Mouse (Mus musculus) gastrocnemius, adult 2 months (tissue): ENCODE measurements around the gene Grb10. TPM values are rescaled to one million over a fixed set of nuclear protein-coding genes. Genes with fewer than 3 reads are reported as not detected.

Experiments used
- DNase-seq: peaks from one replicate; pipeline ENCODE4 v3.0.0; 2022
- H3K27ac ChIP-seq: fragments of 200-600 bp; 2 replicates; pipeline ENCODE4 v1.8.1; 2022; ENCODE audit warnings: mild to moderate bottlenecking
- H3K4me3 ChIP-seq: fragments of 200-600 bp; 2 replicates; pipeline ENCODE4 v1.8.1; 2022; ENCODE audit warnings: mild to moderate bottlenecking, moderate library complexity
- CTCF ChIP-seq: fragments of 200-600 bp; IDR thresholded peaks from 2 replicates; pipeline ENCODE4 v1.8.1; 2022; ENCODE audit warnings: antibody characterized with exemption, mild to moderate bottlenecking, moderate library complexity
- intact Hi-C: fragments of 180-260 bp; cut with DNase I; formaldehyde crosslinking; loops from one replicate; pipeline ENCODE4 v1.15.1; 2025
- total RNA-seq, 2 experiments: library from RNA; stranded (reverse); gene quantifications; 2 replicates each; pipeline ENCODE4 v1.2.3; 2021

Gene Grb10
- total RNA-seq, 2 experiments from 2014 or later, result 27.9 to 59.3 TPM

- H3K27ac ChIP-seq, result no peak within 1 kb of the TSS
Observed at GRCm38 (mm10) chr11:11897645-11898357, 140.7 kb downstream of the Grb10 start, which contains the start of gene Ddc. Ddc (minus strand) TSS chr11:11898144.

GRCm38 (mm10) chr11:11895479-11895878 lies 143.0 kb downstream of the Grb10 start:
- no peak for DNase-seq
- intact Hi-C loops, result loop anchor here (2.0 kb wide), 1 partner anchor 69 kb away; no protein-coding TSS in a partner anchor
- Histone ChIP-seq H3K4me3 (no peak overlapping the region), H3K27ac (no peak overlapping the region)
- TF ChIP-seq CTCF, result no peak

More at GRCm38 (mm10) chr11:11897645-11898357, 140.7 kb downstream of the Grb10 start, which contains the start of gene Ddc:
- intact Hi-C loops, result no loop called here
- TF ChIP-seq CTCF, result no peak
- no peak for DNase-seq
- no peak within 1 kb of the TSS for H3K4me3 ChIP-seq

GRCm38 (mm10) chr11:11893769-11894168 lies 144.7 kb downstream of the Grb10 start:
- no peak for TF ChIP-seq CTCF
- DNase-seq, result no peak
- peak overlapping the region; percentile 15 for H3K4me3 ChIP-seq
- intact Hi-C loops, result loop anchor here (2.0 kb wide), 3 partner anchors 37 to 77 kb away; no protein-coding TSS in a partner anchor
- peak overlapping the region; percentile 87 for H3K27ac ChIP-seq

GRCm38 (mm10) chr11:11892993-11893602 lies 145.4 kb downstream of the Grb10 start:
- peak; percentile 44 for TF ChIP-seq CTCF
- Histone ChIP-seq H3K4me3 (peak overlapping the region; percentile 38), H3K27ac (peak overlapping the region; percentile 87)
- intact Hi-C loops, result loop anchor here (2.0 kb wide), 2 partner anchors 36 to 78 kb away; no protein-coding TSS in a partner anchor
- peak; percentile 47 for DNase-seq

GRCm38 (mm10) chr11:11891832-11892231 lies 146.7 kb downstream of the Grb10 start:
- no peak for TF ChIP-seq CTCF
- intact Hi-C loops, result loop anchor here (2.0 kb wide), 2 partner anchors 35 to 79 kb away; no protein-coding TSS in a partner anchor
- DNase-seq, result no peak
- H3K4me3 ChIP-seq, result no peak overlapping the region
- H3K27ac ChIP-seq, result no peak overlapping the region

- Histone ChIP-seq H3K27ac (no peak overlapping the region), H3K4me3 (no peak overlapping the region)
- TF ChIP-seq CTCF, result no peak
- DNase-seq, result no peak
- intact Hi-C loops, result no loop called here
Observed at GRCm38 (mm10) chr11:11890139-11890741, 148.2 kb downstream of the Grb10 start.

- Histone ChIP-seq H3K27ac (0 out of 2 replicates have a peak overlapping the region, but pooled peaks have one; percentile 13), H3K4me3 (no peak overlapping the region)
- no peak for TF ChIP-seq CTCF
Observed at GRCm38 (mm10) chr11:11888727-11889126, 149.8 kb downstream of the Grb10 start.

GRCm38 (mm10) chr11:11888051-11888450 lies 150.4 kb downstream of the Grb10 start:
- intact Hi-C loops, result no loop called here
- TF ChIP-seq CTCF, result no peak
- Histone ChIP-seq H3K4me3 (no peak overlapping the region), H3K27ac (no peak overlapping the region)
- no peak for DNase-seq

More at GRCm38 (mm10) chr11:11888727-11889126, 149.8 kb downstream of the Grb10 start:
- DNase-seq, result no peak
- intact Hi-C loops, result no loop called here

- DNase-seq, result no peak
- TF ChIP-seq CTCF, result no peak
- intact Hi-C loops, result no loop called here
- Histone ChIP-seq H3K4me3 (no peak overlapping the region), H3K27ac (0 out of 2 replicates have a peak overlapping the region, but pooled peaks have one; percentile 4)
Observed at GRCm38 (mm10) chr11:11886403-11886998, 152.0 kb downstream of the Grb10 start.

- DNase-seq, result no peak
- Histone ChIP-seq H3K27ac (no peak overlapping the region), H3K4me3 (no peak overlapping the region)
- TF ChIP-seq CTCF, result no peak
- intact Hi-C loops, result no loop called here
Observed at GRCm38 (mm10) chr11:11885921-11886320, 152.6 kb downstream of the Grb10 start.

GRCm38 (mm10) chr11:11885246-11885643 lies 153.2 kb downstream of the Grb10 start:
- Histone ChIP-seq H3K4me3 (no peak overlapping the region), H3K27ac (no peak overlapping the region)
- no peak for TF ChIP-seq CTCF
- intact Hi-C loops, result no loop called here
- DNase-seq, result no peak

- Histone ChIP-seq H3K27ac (no peak overlapping the region), H3K4me3 (no peak overlapping the region)
- intact Hi-C loops, result no loop called here
- no peak for DNase-seq
- TF ChIP-seq CTCF, result no peak
Observed at GRCm38 (mm10) chr11:11884533-11885245, 153.8 kb downstream of the Grb10 start.
